Mouse (Mus musculus) layer of hippocampus, adult 8-10 months (tissue): ENCODE data around the gene Krt76. TPM values are rescaled to one million over a fixed set of nuclear protein-coding genes. Genes with fewer than 3 reads are reported as not detected.

Source experiments
- DNase-seq, 2 experiments: peaks; one replicate each; pipeline ENCODE4 v3.0.0; 2022; ENCODE audit warnings: low spot score in 2 of 2
- microRNA-seq, 2 experiments: library from miRNA; unstranded; fragments of <30 nt; microRNA quantifications; one replicate each; pipeline ENCODE4 v1.2.0; 2022
- total RNA-seq, 4 experiments: library from RNA; stranded (reverse); gene quantifications; 2 replicates each; pipeline ENCODE4 v1.2.4; 2022

Gene Krt76
- total RNA-seq, 4 experiments from 2014 or later, result not detected

GRCm38 (mm10) chr15:101860421-101861130 lies 32.1 kb downstream of the Krt76 start:
- no peak for DNase-seq

DNA sequence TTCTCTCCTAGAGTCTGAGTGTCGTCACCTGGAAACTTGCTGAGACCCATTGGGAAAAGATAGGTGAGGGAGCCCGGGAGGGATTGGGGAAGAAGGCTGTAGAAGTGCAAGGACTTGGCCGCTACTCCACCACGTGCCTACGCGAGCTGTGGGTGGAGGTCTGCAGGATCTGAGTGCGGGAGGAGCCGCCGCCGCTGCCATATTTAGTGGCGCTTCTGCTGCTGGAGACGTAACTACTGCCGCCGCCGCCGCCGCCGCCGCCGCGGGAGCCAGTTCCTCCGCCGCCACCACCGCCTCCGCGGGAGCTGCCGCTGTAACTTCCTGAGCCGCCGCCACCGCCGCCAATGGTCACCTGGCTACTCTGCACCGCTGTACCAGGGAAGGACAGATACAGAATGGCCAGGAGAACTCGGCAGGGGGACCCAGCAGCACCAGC lies 33.0 kb downstream of the Krt76 start:
- peak in 1 of 2 experiments; percentile 43 for DNase-seq

- DNase-seq, result no peak
Measured at GRCm38 (mm10) chr15:101858673-101859425, 33.9 kb downstream of the Krt76 start.

- no peak for DNase-seq
Measured at GRCm38 (mm10) chr15:101856696-101857095, 36.0 kb downstream of the Krt76 start.

- DNase-seq, result no peak
Measured at GRCm38 (mm10) chr15:101855732-101856131, 37.0 kb downstream of the Krt76 start.

- DNase-seq, result no peak
Measured at GRCm38 (mm10) chr15:101854294-101854693, 38.4 kb downstream of the Krt76 start.

GRCm38 (mm10) chr15:101852571-101852970 lies 40.1 kb downstream of the Krt76 start:
- DNase-seq, result no peak

DNA sequence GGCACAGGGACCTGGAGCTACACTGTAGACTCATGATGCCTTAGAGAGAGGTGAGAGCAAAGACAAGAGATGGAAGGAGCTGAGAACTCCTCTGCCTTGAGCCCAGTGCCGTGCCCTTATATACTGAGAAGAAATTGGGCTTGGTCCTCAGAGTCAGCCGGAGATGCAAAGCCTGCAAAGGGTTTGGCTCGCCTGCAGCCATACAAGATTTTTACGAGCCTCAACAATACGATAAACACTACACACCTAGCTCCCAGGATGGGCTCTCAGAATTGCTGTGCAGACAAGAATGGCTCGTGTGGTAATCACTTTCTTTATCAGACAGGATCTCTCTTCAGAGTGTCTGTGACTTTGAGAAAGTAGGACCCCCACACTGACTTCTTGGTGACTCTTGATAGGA lies 42.0 kb downstream of the Krt76 start, which contains the start of gene Krt1:
Krt1 (minus strand) TSS at position 101 of the 400 bp plus-strand sequence.
- no peak for DNase-seq

- DNase-seq, result peak in 1 of 2 experiments; percentile 62
Measured at GRCm38 (mm10) chr15:101845971-101846403, 46.7 kb downstream of the Krt76 start.

GRCm38 (mm10) chr15:101843192-101843591 lies 49.5 kb downstream of the Krt76 start:
- no peak for DNase-seq

GRCm38 (mm10) chr15:101834784-101835328 lies 57.9 kb downstream of the Krt76 start:
- no peak for DNase-seq

Small RNA genes within 50 kb of the gene (microRNA-seq; reads per million reads assigned to microRNA genes)
- 0 reads per million in 2 experiments for gene Gm44356

Other genes starting within 250 kb of the Krt76 start
- gene Gm5478, start 245.5 kb downstream of the Krt76 start, total RNA-seq, result not detected
- not detected for gene Krt6b, start 212.6 kb downstream of the Krt76 start, total RNA-seq
- not detected for gene Krt6a, start 198.6 kb downstream of the Krt76 start, total RNA-seq
- gene Krt5, start 180.0 kb downstream of the Krt76 start, total RNA-seq, result under 1 TPM; 0.35 to 0.61 (median 0.53) TPM
- gene Krt71, start 149.8 kb downstream of the Krt76 start, total RNA-seq, result not detected
- gene Krt72, start 106.5 kb downstream of the Krt76 start, total RNA-seq, result not detected
- 1 to 10 TPM; 4.4 to 6.8 (median 6.1) TPM for gene Krt73, start 90.6 kb downstream of the Krt76 start, total RNA-seq
- gene Krt2, start 74.8 kb downstream of the Krt76 start, total RNA-seq, result 1 to 10 TPM; 6.2 to 8.9 (median 7.9) TPM
- gene Krt1, start 42.1 kb downstream of the Krt76 start, total RNA-seq, result 1 to 10 TPM; 2.3 to 4.2 (median 3.6) TPM
- 10 to 100 TPM; 12.2 to 16.2 (median 14.6) TPM for gene Krt77, start 23.2 kb downstream of the Krt76 start, total RNA-seq
- not detected for gene Krt4, start 31.8 kb upstream of the Krt76 start, total RNA-seq
- gene Krt79, start 47.4 kb upstream of the Krt76 start, total RNA-seq, result under 1 TPM in 3 of 4 experiments, not detected in 1; 0.18 to 0.41 (median 0.21) TPM
- gene Krt78, start 61.4 kb upstream of the Krt76 start, total RNA-seq, result not detected
- gene Krt8, start 111.6 kb upstream of the Krt76 start, total RNA-seq, result under 1 TPM in 3 of 4 experiments, not detected in 1; 0.22 to 0.56 (median 0.43) TPM
- 1 to 10 TPM in 2 of 4 experiments, under 1 TPM in 1, not detected in 1; 0.23 to 2.4 (median 2.3) TPM for gene Krt18, start 135.3 kb upstream of the Krt76 start, total RNA-seq
- 100 to 1,000 TPM; 175 to 212 (median 192) TPM for gene Eif4b, start 180.9 kb upstream of the Krt76 start, total RNA-seq
- 10 to 100 TPM; 22.4 to 26.9 (median 24.8) TPM for gene Tns2, start 207.5 kb upstream of the Krt76 start, total RNA-seq
- 100 to 1,000 TPM; 144 to 152 (median 146) TPM for gene Spryd3, start 243.3 kb upstream of the Krt76 start, total RNA-seq